ENCODE assay signal across 26 mouse cellular contexts in genomic region chr11:77406329-77406728, GRCm38 (mm10). TPM values are rescaled to one million over a fixed set of nuclear protein-coding genes. Genes with fewer than 3 reads are reported as not detected.
DNase-seq lines count a peak whose midpoint lies in the region; ATAC-seq and TF ChIP-seq lines count a peak whose summit lies in the region.
"Had no signal": no experiment of that assay in that cellular context is flagged by ENCODE, and none has a peak within 500 bp of the region (broad histone marks: within the 10 kb centered on the region; RNA-seq: fewer than 3 reads in every experiment).

No protein-coding gene starts in this region.

- H3K27me3 ChIP-seq in heart, postnatal 0 days (ENCODE audit: control insufficient read depth, insufficient read depth, low read length), result no peaks in the 10 kb centered on the region
- H3K27me3 ChIP-seq: CH12.LX; embryonic facial prominence, embryonic 12.5 days; forebrain, embryonic 13.5 days; forebrain, embryonic 15.5 days; Patski had no signal

- ATAC-seq in heart, postnatal 0 days (ENCODE audit: insufficient read depth, low read depth), result no peak
- ATAC-seq: activated CD4-positive, CD25-positive, alpha-beta regulatory T cell, adult 4 months; CD4-positive, CD25-positive, alpha-beta regulatory T cell, adult 4 months; forebrain, embryonic 13.5 days; forebrain, embryonic 15.5 days; forebrain, postnatal 0 days; Patski had no signal

- H3K36me3 ChIP-seq in heart, postnatal 0 days (replicated peaks; ENCODE audit: control insufficient read depth, insufficient read depth, low read length), result peaks cover 32% of the 10 kb centered on the region
- no peaks in the 10 kb centered on the region for H3K36me3 ChIP-seq in macrophage (ENCODE audit: inconsistent target)
- H3K36me3 ChIP-seq: forebrain, embryonic 15.5 days had no signal

- no peak for TF ChIP-seq EP300 in heart, postnatal 0 days (IDR thresholded peaks at IDR 0.05; ENCODE audit: low read depth)

- TF ChIP-seq POLR2A in bone marrow macrophage, adult 2 months (IDR thresholded peaks at IDR 0.05; ENCODE audit: borderline replicate concordance, low read depth, low read length), result no peak

- DNase-seq in heart, postnatal 0 days (ENCODE audit: low spot score), result no peak
- no peak for DNase-seq in heart, adult 9 months (ENCODE audit: low spot score in 2 of 2)
- peak; percentile 55 for DNase-seq in 416B (ENCODE audit: low read depth)
- no peak for DNase-seq in urinary bladder, adult 18-20 months (ENCODE audit: low spot score in 2 of 2)
- no peak for DNase-seq in kidney, adult 11 months
- DNase-seq: adrenal gland, adult 8-10 months; adrenal gland, postnatal 14 days; adrenal gland, postnatal 36 days; B cell, adult 2 months; cerebellum, adult 11-12 months; cerebellum, adult 2 months; cerebellum, adult 9-10 months; cerebellum, postnatal 10 days; cerebellum, postnatal 25 days; forebrain, postnatal 0 days had no signal

- TF ChIP-seq CTCF in heart, postnatal 0 days (IDR thresholded peaks at IDR 0.05; ENCODE audit: low read depth), result no peak
- no peak for TF ChIP-seq CTCF in bone marrow macrophage, adult 2 months (IDR thresholded peaks at IDR 0.05; ENCODE audit: low read depth, low read length)

- H3K9me3 ChIP-seq in heart, postnatal 0 days (replicated peaks; ENCODE audit: control insufficient read depth, low read length), result no peaks in the 10 kb centered on the region
- H3K9me3 ChIP-seq: embryonic facial prominence, embryonic 10.5 days; embryonic facial prominence, embryonic 12.5 days; forebrain, embryonic 13.5 days; forebrain, embryonic 15.5 days; G1E had no signal

- no peak overlapping the region for H3K4me2 ChIP-seq in heart, postnatal 0 days (ENCODE audit: low read depth, low read length)
- H3K4me2 ChIP-seq: embryonic facial prominence, embryonic 12.5 days; forebrain, embryonic 13.5 days; forebrain, embryonic 15.5 days had no signal

- H3K79me2 ChIP-seq in macrophage (ENCODE audit: inconsistent target), result peaks cover 14% of the 10 kb centered on the region; the same call in 1 of the 2 replicates

- no peak overlapping the region for H3K9ac ChIP-seq in heart, postnatal 0 days (replicated peaks; ENCODE audit: low read depth, low read length)
- H3K9ac ChIP-seq: embryonic facial prominence, embryonic 12.5 days; forebrain, embryonic 13.5 days; forebrain, embryonic 15.5 days; forebrain, postnatal 0 days had no signal

- peak overlapping the region; percentile 15; the same call in 1 of the 2 replicates for H3K27ac ChIP-seq in heart, postnatal 0 days (ENCODE audit: low read depth)
- peak overlapping the region; percentile 83 for H3K27ac ChIP-seq in bone marrow macrophage, adult 2 months (ENCODE audit: insufficient read depth, low read depth, low read length)
- H3K27ac ChIP-seq in macrophage, result peak overlapping the region; percentile 71
- H3K27ac ChIP-seq: embryonic facial prominence, embryonic 10.5 days; embryonic facial prominence, embryonic 12.5 days; forebrain, embryonic 13.5 days; forebrain, embryonic 15.5 days had no signal

- 79% methylated on average over 2 of the region's 2 CpGs for WGBS in heart, postnatal 0 days
- 91% methylated on average over 2 of the region's 2 CpGs for WGBS in macrophage (ENCODE audit: missing documents)

- H3K4me3 ChIP-seq in heart, postnatal 0 days (ENCODE audit: low read depth, low read length), result no peak overlapping the region
- no peak overlapping the region for H3K4me3 ChIP-seq in bone marrow macrophage, adult 2 months (ENCODE audit: insufficient read depth, low read length)
- H3K4me3 ChIP-seq in macrophage (ENCODE audit: inconsistent target), result no peak overlapping the region
- H3K4me3 ChIP-seq: embryonic facial prominence, embryonic 10.5 days; embryonic facial prominence, embryonic 12.5 days; forebrain, embryonic 13.5 days; forebrain, embryonic 15.5 days had no signal

- H3K4me1 ChIP-seq in heart, postnatal 0 days (ENCODE audit: control insufficient read depth, insufficient read depth), result no peaks in the 10 kb centered on the region
- H3K4me1 ChIP-seq in bone marrow macrophage, adult 2 months (ENCODE audit: control insufficient read depth, insufficient read depth, low read length), result peaks cover 53% of the 10 kb centered on the region
- H3K4me1 ChIP-seq: embryonic facial prominence, embryonic 10.5 days; embryonic facial prominence, embryonic 12.5 days; forebrain, embryonic 13.5 days; forebrain, embryonic 15.5 days had no signal

RNA-seq across cellular contexts. Expression of gene Coro6, which starts 55.9 kb away (rescaled TPM):
- 45.8 and 46.2 TPM in 2 replicates for total RNA-seq in heart, postnatal 0 days (2014; rRNA removed; ENCODE audit: low replicate concordance)
- 30.1 and 31.1 TPM in 2 replicates for polyA plus RNA-seq in heart, postnatal 0 days (2015; fragmentation: Nextera tagmentation; extraction: Ambion mirVana)
- not detected in 2 replicates for polyA plus RNA-seq in bone marrow macrophage, adult 2 months (2012; ENCODE audit: insufficient read depth, insufficient read length, missing spikeins)
- total RNA-seq in macrophage (2018; cell fraction: chromatin; rRNA removed), result under 1 TPM in 1 of 26 experiments, not detected in 25; 0.31 TPM
- under 1 TPM in 1 of 26 experiments, not detected in 25; 0.05 TPM for total RNA-seq in macrophage (2018; cell fraction: cytosol; rRNA removed)
- total RNA-seq in macrophage (2018; cell fraction: nucleus; rRNA removed), result under 1 TPM in 1 of 26 experiments, not detected in 25; 0.94 TPM
- polyA plus RNA-seq in macrophage (2018), result not detected in 3 replicates
- polyA plus RNA-seq: activated CD4-positive, CD25-positive, alpha-beta regulatory T cell, adult 4 months; CD4-positive, CD25-positive, alpha-beta regulatory T cell, adult 4 months; embryonic facial prominence, embryonic 10.5 days; G1E had no signal

Comparison
In these comparisons a context has a peak if more than half of its experiments do, and no peak if none do; other contexts are left out.
1. H3K27ac ChIP-seq: peak in every context shown above with its lines; median percentile 83 in bone marrow macrophage, adult 2 months; 71 in macrophage; 15 in heart, postnatal 0 days.
2. RNA of gene Coro6, which starts 55.9 kb away (polyA plus RNA-seq): 30.1 to 31.1 TPM in heart, postnatal 0 days; not detected in bone marrow macrophage, adult 2 months and not detected in macrophage; every median in the first group is over 10 times any median in the second.